Mouse (Mus musculus) brain, adult 2 months (tissue): ENCODE data around the gene Mfsd4a.

Experiments used
- DNase-seq: peaks from one replicate; pipeline ENCODE4 v3.0.0; 2011; ENCODE audit warnings: low read depth, low spot score

The Mfsd4a gene

DNA sequence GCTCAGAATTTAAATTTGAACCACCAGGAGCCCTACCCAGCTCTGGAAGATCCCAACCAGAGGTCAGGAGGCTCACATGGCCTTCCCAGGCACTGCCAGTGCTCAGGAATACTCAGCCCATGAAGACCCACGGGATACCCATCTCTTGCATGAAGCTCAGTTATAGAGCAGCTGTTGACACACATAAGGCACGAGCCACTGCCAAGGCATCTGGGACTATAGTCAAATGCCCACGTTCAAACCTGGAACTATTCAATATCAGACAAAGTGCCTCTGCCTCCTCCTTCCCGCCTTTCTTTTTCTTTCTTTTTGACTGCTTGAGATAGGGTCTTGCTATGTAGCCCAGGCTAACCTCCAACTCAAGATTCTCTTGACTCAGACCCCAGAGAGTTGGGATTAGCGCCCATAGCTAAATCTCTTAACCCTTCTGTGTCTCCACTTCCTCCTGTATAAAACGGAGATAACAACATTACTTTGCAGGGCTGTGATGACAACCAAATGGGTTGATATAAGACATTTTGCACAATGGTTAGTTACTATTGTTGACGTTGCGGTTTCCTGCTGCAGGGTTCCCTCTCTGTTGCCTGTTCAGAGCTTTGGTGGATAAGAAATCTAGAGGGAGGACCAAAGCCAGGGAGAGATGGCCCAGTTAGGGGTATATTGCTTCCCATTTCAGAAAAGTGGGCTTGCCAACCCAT, 2.2 kb downstream of the Mfsd4a start:
- DNase-seq = peak; percentile 70

DNA sequence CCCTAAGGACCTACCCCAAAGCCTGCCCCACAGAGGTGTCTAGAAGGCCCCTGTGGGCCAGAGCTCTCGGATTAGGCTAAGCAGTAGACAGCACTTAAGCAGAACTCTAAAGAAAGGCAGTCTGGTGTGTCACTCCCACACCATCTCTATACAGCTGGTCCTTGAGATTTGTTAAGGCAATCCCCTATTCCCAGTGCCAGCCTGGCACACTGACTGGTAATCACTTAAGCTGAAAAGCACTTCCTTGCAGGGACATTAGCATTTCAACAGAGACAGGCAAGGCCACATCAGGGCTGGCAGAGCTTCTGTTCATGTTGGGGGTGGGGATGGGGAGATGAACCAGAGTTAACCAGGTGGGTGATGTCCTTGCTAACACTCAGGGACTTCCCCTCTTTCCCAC, 2.9 kb downstream of the Mfsd4a start:
- DNase-seq = peak; percentile 81

GRCm38 (mm10) chr1:132063096-132063495, 4.8 kb downstream of the Mfsd4a start:
- no peak for DNase-seq

GRCm38 (mm10) chr1:132061750-132062541, 5.9 kb downstream of the Mfsd4a start:
- no peak for DNase-seq

- no peak for DNase-seq
Measured at GRCm38 (mm10) chr1:132060036-132060769, 7.7 kb downstream of the Mfsd4a start.

GRCm38 (mm10) chr1:132058558-132058957, 9.3 kb downstream of the Mfsd4a start:
- no peak for DNase-seq

- no peak for DNase-seq
Measured at GRCm38 (mm10) chr1:132055054-132055664, 12.7 kb downstream of the Mfsd4a start.

- DNase-seq = no peak
Measured at GRCm38 (mm10) chr1:132054387-132054786, 13.5 kb downstream of the Mfsd4a start.

GRCm38 (mm10) chr1:132051746-132052145, 16.1 kb downstream of the Mfsd4a start:
- no peak for DNase-seq

DNA sequence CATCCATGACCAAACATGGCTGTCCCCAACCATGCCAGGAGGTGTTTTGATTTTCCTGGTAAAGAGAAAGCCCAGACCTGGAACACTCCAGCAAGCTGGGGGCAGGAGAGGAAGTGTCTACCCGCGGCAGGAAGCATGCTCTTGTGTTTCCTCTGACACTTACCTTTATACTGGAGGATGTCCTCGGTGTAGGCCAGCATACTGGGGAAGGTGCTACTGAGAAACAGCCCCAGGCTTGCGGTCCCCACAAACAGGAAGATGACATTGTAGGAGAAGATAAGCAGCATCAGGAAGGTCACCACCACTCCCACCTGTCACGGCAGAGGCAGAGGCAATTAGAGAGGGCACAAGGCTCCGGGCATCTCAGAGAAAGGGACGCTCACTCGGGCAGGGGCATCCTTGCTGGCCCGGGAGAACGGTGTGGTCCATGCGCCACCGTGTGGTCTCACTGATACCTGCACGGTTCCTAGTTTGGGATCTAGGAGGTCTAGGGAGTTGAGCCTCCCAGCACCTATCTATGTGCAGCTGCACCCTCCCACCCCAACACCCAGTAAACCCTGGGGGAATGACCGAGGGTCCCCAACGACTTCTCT, 21.6 kb downstream of the Mfsd4a start:
- DNase-seq = peak; percentile 72

GRCm38 (mm10) chr1:132043759-132044158, 24.1 kb downstream of the Mfsd4a start:
- DNase-seq = peak; percentile 83

GRCm38 (mm10) chr1:132040201-132040621, 27.7 kb downstream of the Mfsd4a start:
- DNase-seq = no peak

- no peak for DNase-seq
Measured at GRCm38 (mm10) chr1:132038753-132039152, 29.1 kb downstream of the Mfsd4a start.

DNA sequence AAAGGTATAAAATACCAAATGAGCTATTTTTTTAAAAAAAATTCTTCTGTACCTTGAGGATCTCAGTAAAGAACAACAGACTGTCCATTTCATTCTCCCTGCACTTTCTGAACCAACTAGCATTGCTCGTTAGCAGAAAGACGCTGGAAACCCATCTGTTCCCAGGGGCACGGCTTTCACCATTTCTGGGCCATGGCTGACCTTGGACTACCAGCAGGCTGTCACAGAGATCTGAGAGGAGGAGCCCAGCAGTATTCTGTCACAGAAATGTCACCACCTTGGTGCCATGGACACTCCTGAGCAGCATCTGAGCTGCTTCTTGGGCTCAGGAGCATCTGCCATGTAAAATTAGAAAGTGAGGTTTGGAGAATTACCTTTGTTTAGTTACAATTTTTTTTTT, 30.1 kb downstream of the Mfsd4a start:
- peak; percentile 20 for DNase-seq

DNA sequence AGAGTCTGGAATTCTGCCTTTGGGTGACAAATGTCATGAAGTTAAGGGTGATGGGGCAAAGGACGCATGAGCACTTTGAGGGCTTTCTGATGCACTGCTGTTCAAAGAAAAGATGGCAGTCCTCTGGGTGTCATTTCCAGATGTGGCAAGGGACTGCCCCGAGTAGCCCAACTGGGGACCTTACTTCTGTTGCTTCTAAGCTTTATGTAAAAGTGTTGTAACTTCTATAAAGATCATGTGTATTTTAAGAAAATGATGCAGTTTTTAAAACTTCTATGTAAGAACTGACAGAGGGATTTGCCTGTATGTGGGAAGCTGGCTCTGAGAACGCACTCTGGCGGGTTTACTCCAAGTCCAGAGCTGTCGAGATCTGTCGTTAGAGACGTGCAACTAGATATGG, 35.7 kb downstream of the Mfsd4a start:
- DNase-seq = no peak

DNA sequence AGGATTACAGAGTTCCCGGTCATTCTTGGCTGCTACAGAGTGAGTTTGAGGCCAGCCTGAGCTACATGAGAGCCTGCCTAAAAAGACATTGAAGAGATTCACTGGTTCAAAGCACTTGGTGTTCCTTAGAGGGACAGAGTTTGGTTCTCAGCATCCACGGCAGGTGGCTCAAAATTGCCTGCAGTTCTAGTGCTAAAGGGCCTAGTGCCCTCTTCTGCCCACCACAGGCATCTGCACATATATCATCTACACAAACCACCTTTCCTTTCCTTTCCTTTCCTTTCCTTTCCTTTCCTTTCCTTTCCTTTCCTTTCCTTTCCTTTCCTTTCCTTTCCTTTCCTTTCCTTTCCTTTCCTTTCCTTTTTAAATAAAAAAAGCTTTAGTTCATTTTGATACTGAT, 37.3 kb downstream of the Mfsd4a start:
- DNase-seq = peak; percentile 27

- DNase-seq = no peak
Measured at GRCm38 (mm10) chr1:132028413-132028812, 39.4 kb downstream of the Mfsd4a start.

- DNase-seq = no peak
Measured at GRCm38 (mm10) chr1:132027978-132028377, 39.9 kb downstream of the Mfsd4a start.

DNA sequence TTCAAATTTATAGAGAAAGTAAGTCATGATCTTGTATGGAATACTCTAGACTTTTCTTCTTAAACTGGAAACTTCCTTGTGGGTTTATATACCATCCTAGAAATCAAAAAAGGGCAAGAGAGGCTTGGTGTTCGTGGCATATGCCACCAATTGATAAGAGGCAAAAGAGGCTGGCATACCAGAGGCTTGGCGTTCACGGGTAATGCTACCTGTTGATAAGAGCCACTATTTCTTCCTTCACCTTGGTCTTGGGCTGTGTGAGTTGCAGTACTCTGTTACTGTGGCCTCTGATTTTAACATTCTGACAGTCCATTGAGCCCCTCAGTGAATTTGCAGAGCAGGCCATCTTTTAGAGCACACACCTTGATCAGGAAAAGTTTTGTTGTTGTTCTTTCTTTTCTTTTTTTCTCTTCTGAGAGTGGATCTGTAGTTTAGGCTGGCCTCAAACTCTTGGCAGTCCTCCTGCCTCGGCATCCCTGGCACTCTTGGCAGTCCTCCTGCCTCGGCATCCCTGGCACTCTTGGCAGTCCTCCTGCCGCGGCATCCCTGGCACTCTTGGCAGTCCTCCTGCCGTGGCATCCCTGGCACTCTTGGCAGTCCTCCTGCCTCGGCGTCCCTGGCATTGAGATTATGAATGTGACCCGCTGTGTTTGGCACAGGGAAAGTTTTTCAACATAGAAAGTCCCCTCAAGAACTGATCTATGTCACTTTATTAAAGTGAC, 40.8 kb downstream of the Mfsd4a start:
- DNase-seq = no peak

- no peak for DNase-seq
Measured at GRCm38 (mm10) chr1:132022107-132022506, 45.8 kb downstream of the Mfsd4a start.

- DNase-seq = no peak
Measured at GRCm38 (mm10) chr1:132019876-132020275, 48.0 kb downstream of the Mfsd4a start.
